ENCODE assay signal across 38 mouse cellular contexts in the genomic region with DNA sequence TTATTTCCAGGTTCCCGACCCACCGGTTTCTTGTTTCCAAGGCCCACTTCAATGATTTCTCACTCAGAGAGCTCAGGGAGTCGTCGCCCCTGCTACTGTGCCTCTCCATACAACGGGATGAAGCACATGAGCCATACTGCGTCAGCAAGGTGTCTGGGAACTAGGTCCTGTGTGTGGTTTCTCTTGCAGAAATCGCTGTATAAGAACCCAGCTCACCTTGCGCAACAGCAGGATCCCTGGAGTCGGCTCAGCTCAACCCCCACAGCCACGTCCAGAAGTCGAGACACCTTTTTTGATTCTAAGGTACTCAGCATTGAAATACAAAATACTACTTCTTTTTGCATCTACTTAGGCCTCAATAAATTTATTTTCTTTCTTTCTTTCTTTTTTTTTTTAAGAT. TPM values are rescaled to one million over a fixed set of nuclear protein-coding genes. Genes with fewer than 3 reads are reported as not detected.
"Had no signal": no experiment of that assay in that cellular context is flagged by ENCODE, and none has a peak within 500 bp of the region (broad histone marks: within the 10 kb centered on the region; RNA-seq: fewer than 3 reads in every experiment).

No protein-coding gene starts in this region.

- ATAC-seq: liver, embryonic 12.5 days; liver, postnatal 0 days; lung, postnatal 0 days; midbrain, embryonic 13.5 days; midbrain, embryonic 15.5 days; midbrain, embryonic 16.5 days had no signal

- H3K9ac ChIP-seq: limb, embryonic 12.5 days; limb, embryonic 13.5 days; limb, embryonic 15.5 days; liver, embryonic 12.5 days; liver, embryonic 13.5 days; liver, embryonic 14.5 days; liver, embryonic 15.5 days; liver, postnatal 0 days; lung, embryonic 14.5 days; lung, embryonic 15.5 days; midbrain, embryonic 12.5 days; midbrain, embryonic 13.5 days; midbrain, embryonic 15.5 days; neural tube, embryonic 12.5 days had no signal

- H3K4me3 ChIP-seq: limb, embryonic 10.5 days; limb, embryonic 12.5 days; limb, embryonic 13.5 days; limb, embryonic 15.5 days; liver, embryonic 12.5 days; liver, embryonic 13.5 days; liver, embryonic 15.5 days; lung, embryonic 15.5 days; megakaryocyte, embryonic 14.5 days; midbrain, embryonic 12.5 days; midbrain, embryonic 13.5 days; midbrain, embryonic 15.5 days; myocyte; neural tube, embryonic 12.5 days had no signal

- H3K4me2 ChIP-seq: limb, embryonic 12.5 days; limb, embryonic 13.5 days; limb, embryonic 15.5 days; liver, embryonic 11.5 days; liver, embryonic 12.5 days; liver, embryonic 13.5 days; liver, embryonic 15.5 days; lung, embryonic 14.5 days; lung, embryonic 15.5 days; midbrain, embryonic 12.5 days; midbrain, embryonic 13.5 days; midbrain, embryonic 15.5 days; neural tube, embryonic 12.5 days had no signal

- H3K27ac ChIP-seq: limb, embryonic 10.5 days; limb, embryonic 12.5 days; limb, embryonic 13.5 days; limb, embryonic 15.5 days; liver, embryonic 12.5 days; liver, embryonic 13.5 days; liver, embryonic 14.5 days; liver, embryonic 15.5 days; lung, embryonic 15.5 days; macrophage; midbrain, embryonic 12.5 days; midbrain, embryonic 13.5 days; midbrain, embryonic 15.5 days; neural tube, embryonic 12.5 days had no signal

- H3K36me3 ChIP-seq: limb, embryonic 10.5 days; limb, embryonic 12.5 days; limb, embryonic 13.5 days; limb, embryonic 15.5 days; liver, embryonic 12.5 days; liver, embryonic 13.5 days; liver, embryonic 15.5 days; lung, embryonic 15.5 days; midbrain, embryonic 12.5 days; midbrain, embryonic 13.5 days; midbrain, embryonic 15.5 days; neural tube, embryonic 12.5 days had no signal

- DNase-seq: left cerebral cortex, postnatal 4 days; liver; liver, embryonic 13.5 days; liver, postnatal 0 days; lung, adult 18-20 months; lung, adult 2 months; lung, embryonic 14.5 days; lung, postnatal 10 days; lung, postnatal 14 days; lung, postnatal 36 days; lung, postnatal 4 days; midbrain, embryonic 14.5 days had no signal

- H3K27me3 ChIP-seq: limb, embryonic 13.5 days; limb, embryonic 15.5 days; lung, embryonic 15.5 days; midbrain, embryonic 12.5 days; midbrain, embryonic 13.5 days; midbrain, embryonic 15.5 days; neural tube, embryonic 12.5 days had no signal

- H3K9me3 ChIP-seq: limb, embryonic 10.5 days; limb, embryonic 12.5 days; limb, embryonic 13.5 days; limb, embryonic 15.5 days; liver, embryonic 12.5 days; liver, embryonic 13.5 days; liver, embryonic 15.5 days; lung, embryonic 15.5 days; midbrain, embryonic 12.5 days; midbrain, embryonic 13.5 days; midbrain, embryonic 15.5 days; neural tube, embryonic 12.5 days had no signal

RNA-seq across cellular contexts. Expression of a gene that starts 6.0 kb away (rescaled TPM):
- total RNA-seq: megakaryocyte-erythroid progenitor cell, adult 5-6 weeks had no signal
- polyA plus RNA-seq: macrophage had no signal

RNA-seq across cellular contexts. Expression of a gene that starts 8.3 kb away (rescaled TPM):
- total RNA-seq: liver, adult 2 months; megakaryocyte progenitor cell, adult 5-6 weeks; megakaryocyte, adult 5-6 weeks; megakaryocyte-erythroid progenitor cell, adult 5-6 weeks; monocyte, adult 5-6 weeks had no signal
- polyA plus RNA-seq: limb, embryonic 11.5 days; limb, embryonic 12.5 days; limb, embryonic 13.5 days; limb, embryonic 15.5 days; liver, adult 2 months; liver, embryonic 11.5 days; liver, embryonic 12.5 days; liver, embryonic 13.5 days; liver, embryonic 14.5 days; liver, embryonic 15.5 days; liver, embryonic 16.5 days; liver, postnatal 0 days; macrophage; neural tube, embryonic 11.5 days; neural tube, embryonic 12.5 days had no signal
